Mouse (Mus musculus) right cerebral cortex, postnatal 4 days (tissue): Measurements from ENCODE around the gene Thumpd2.

Experiments
- DNase-seq: peaks from one replicate; pipeline ENCODE4 v3.0.0-alpha.2; 2022

Gene Thumpd2

GRCm38 (mm10) chr17:81031830-81032442, 32.9 kb downstream of the Thumpd2 start:
- DNase-seq: no peak

DNA sequence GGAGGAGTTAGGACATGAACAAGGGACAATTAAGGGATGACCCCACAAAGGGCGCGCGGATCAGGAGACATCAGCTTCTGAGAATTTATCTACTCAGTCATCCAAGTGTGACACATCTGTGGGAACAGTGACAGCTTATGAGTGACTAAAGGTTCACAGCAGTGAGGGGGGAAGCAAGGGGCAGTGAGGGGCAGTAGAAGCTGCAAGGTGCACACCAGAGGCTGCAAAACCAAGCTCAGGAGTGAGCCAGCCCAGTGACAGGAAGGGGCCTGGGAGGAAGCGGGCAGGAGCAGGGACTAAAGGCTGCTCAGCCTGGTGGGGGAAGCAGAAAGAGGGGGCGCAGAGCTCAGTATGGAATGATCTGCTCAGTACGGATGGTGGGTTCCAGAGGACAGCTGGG, 37.6 kb downstream of the Thumpd2 start:
- no peak for DNase-seq

DNA sequence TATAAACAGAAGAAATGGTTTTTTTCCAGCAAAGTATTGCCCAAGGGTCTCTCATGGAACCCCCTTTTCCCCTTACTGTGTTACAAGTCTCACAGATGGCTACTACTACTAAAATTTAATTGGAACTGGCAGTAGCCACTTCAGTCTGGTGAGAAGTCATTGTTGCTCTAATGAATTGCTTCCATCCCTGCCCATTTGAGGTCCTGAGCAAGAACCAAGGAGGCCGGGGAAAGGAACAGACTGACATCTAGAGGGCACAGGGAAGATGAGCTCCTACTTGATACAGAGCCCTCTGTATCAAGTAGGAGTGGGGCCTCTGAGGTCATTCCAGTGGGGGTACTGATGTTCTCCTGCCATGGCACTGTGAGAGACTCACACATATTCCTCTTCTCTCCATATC, 47.8 kb downstream of the Thumpd2 start:
- no peak for DNase-seq

GRCm38 (mm10) chr17:81015814-81016447, 49.0 kb downstream of the Thumpd2 start:
- DNase-seq: peak; percentile 24

DNA sequence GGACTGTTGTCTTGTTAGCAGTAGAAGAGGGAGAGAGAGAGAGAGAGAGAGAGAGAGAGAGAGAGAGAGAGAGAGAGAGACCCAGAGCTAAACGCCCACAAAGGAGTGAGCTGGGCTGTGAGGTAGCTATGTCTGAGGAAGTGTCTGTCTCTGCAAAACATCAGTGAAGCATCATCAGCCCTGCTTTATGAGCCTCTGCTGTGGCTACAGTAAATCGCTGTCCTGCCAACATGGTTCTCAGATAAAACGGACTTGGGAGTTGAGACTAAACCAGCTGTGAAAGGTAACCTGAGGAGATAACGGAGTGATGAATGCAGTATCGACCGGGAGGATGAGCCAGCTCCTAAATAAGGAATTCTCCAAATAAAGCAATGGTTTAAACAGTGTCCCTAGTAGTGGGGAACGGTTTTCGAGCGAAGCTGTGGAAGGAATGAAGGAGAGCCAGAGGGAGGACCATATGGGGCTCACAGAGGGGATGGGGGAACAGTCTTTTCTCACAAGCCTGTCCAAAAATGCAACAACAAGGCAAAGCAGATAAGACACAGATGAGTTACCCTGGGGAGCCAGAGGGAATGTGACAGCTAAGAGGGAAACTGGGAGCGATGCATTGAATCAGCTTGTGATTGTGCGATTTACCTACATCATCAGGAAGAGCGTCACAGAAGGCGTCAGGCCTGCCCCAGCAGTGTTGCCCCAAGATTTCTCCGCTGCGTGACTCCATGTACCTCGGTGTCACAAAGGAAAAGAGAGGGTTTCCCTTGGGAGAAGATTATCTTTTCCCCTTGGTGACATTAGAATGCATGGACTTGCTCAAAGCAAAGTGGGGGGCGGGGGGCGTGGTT, 53.8 kb downstream of the Thumpd2 start:
- no peak for DNase-seq

DNA sequence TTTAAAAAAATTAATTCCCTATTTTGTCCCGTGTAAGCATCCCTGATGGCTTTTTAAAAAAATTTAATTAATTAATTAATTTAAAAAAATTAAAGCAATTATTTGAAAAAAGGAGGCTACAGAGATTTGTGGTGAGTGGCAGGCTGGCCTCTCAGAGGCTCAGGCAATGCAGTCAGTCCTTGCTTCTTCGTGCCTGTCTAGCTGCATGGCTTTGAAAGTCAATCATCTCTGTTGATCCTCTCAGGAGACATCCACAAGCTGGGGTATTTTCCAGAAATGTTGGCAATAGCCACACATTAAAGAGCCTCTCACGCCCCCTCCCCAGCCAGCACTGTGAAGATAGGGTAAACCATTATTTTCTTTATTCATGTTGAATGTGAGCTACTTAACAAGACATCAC, 54.7 kb downstream of the Thumpd2 start:
- DNase-seq: no peak

GRCm38 (mm10) chr17:81009112-81009511, 55.8 kb downstream of the Thumpd2 start:
- no peak for DNase-seq

GRCm38 (mm10) chr17:81005292-81005691, 59.6 kb downstream of the Thumpd2 start:
- no peak for DNase-seq

DNA sequence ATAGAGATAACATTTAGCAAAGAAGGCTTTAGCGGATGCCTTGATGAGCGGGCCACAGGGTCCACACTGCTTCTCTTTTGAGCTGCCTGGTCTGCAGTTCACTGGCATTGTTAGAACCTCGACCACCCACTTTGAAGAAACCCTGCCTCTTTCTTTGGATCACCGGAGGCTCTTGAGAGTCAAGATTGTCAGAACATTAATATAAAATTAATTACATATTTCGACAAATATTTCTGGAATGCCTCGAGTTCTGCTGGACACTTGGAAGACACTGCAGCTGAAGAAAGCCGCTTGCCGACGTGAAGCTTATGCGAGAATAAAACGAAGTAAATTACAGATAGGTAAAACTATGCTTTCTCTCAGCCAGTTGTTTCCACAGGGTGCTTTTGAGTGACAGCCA, 60.4 kb downstream of the Thumpd2 start:
- no peak for DNase-seq

DNA sequence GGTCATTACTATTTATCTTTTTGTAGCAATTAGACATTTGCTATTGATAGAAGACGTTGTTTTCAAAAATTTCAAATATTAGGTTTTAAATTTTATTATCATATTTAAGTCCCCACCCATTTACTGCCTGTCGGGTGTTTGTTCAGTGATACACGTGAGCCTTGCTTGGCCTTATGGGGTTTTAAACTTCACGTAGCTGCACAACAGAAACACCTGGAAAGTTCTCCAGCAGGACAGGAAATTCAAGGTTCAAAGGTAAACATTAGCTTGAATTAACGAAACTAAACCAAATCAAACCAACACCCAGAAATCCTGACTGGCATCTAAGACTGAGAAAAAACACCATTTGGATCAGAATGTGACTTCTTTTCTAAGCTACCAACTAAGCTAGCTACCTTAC, 62.8 kb downstream of the Thumpd2 start:
- DNase-seq: no peak

GRCm38 (mm10) chr17:81001647-81002046, 63.2 kb downstream of the Thumpd2 start:
- DNase-seq: no peak

- no peak for DNase-seq
Observed at GRCm38 (mm10) chr17:81001010-81001409, 63.9 kb downstream of the Thumpd2 start.

- DNase-seq: no peak
Observed at GRCm38 (mm10) chr17:80998958-80999357, 65.9 kb downstream of the Thumpd2 start.

GRCm38 (mm10) chr17:80997226-80997625, 67.7 kb downstream of the Thumpd2 start:
- DNase-seq: no peak

DNA sequence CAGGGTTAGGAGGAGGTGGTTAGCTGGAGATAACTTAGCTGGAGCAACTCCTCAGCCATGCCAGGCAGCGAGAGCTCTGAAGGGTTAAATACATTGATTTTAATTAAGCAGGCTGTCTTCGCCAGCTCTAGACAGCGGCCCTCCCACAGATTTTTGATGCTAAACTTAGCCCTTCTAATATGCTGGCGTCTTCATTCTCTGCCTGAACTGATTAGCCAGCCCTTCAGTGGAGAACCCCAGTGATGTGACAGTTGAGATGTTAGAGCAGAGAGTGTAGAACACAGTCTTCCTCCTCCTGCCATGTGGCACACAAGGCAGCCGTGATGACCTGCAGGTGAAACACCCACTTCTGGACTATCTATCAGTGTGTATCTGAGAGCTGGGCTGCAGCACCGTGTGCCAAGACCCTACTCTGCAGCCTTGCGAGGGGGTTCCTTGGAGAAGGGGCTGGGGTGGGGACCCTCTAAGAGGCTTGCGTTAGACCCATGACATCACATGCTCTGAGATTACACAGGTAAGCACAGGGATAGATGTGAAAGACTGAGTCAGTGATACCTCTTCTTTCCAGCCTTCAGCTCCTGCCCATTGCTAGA, 73.3 kb downstream of the Thumpd2 start:
- no peak for DNase-seq

DNA sequence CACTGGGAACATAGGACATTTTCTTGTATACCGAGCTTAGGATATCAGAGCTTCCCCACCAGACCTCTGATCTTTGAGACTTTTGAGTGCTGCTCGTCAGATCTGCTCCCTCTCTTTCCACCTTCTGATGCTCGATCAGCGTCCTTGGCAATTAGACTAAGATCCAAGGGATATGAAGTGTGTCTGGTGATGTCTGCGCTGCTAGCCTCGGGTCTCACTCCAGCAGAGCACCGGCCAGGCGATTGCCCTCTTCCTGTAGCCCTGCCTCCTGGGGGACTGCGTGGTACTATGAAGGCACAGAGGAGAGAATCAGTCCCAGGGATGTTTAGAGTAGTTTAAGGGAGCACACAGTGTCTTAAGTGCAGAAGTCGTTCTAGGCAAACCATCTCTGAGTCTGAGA, 81.9 kb downstream of the Thumpd2 start:
- DNase-seq: no peak

DNA sequence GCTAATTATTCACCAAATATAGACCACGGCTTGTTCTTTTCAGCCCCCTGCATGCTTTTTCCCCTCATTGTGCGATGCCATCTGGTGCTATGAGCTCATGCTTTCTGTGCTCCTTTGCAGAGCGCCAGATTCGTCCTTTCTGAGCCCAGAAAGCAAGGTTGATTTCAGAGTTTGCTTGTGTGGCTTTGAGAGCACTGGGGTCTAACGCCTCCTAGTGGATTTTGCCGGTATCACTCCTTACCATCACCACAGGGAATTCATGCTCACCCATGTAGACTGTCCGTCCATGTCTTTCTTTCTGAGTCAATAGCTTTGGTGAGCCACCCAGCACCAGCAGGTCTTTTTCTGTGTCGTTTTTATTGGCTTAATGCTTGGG, 82.5 kb downstream of the Thumpd2 start:
- peak; percentile 82 for DNase-seq

- no peak for DNase-seq
Observed at GRCm38 (mm10) chr17:80981721-80982411, 83.0 kb downstream of the Thumpd2 start.

- no peak for DNase-seq
Observed at GRCm38 (mm10) chr17:80980096-80980495, 84.8 kb downstream of the Thumpd2 start.

DNA sequence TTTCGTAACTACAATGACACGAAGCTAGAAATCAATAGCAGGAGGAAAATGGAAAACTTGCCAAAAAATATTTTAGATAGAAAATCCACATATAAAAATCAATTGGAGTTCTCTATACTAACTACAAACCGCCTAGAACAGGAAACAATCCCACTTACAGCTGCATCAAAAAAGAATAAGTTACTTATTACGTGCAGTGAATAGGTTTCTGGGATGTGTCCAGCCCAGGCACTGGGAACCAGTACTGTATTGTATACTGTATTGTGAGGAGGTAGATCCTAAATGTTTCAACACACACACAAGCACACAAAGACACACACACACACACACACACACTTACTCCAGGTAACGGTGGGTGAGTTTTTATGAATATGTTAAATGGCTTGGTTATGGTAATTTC, 87.6 kb downstream of the Thumpd2 start:
- no peak for DNase-seq
